Mouse (Mus musculus): ENCODE data around the gene Lce1e.

GRCm38 (mm10) chr3:92722631-92723030, 13.8 kb upstream of the Lce1e start:
- no peak for TF ChIP-seq POLR2A (IDR thresholded peaks at IDR 0.05; ENCODE audit: control insufficient read depth, extremely low read depth, insufficient read depth, low read length, poor library complexity)
- TF ChIP-seq CTCF (IDR thresholded peaks at IDR 0.05; ENCODE audit: borderline replicate concordance, control insufficient read depth, extremely low read depth, insufficient read depth, low read length, poor library complexity): no peak

All from thymus, adult 2 months (tissue).